Mouse (Mus musculus): Measurements from ENCODE around the gene Metrn.

Metrn gene

DNA sequence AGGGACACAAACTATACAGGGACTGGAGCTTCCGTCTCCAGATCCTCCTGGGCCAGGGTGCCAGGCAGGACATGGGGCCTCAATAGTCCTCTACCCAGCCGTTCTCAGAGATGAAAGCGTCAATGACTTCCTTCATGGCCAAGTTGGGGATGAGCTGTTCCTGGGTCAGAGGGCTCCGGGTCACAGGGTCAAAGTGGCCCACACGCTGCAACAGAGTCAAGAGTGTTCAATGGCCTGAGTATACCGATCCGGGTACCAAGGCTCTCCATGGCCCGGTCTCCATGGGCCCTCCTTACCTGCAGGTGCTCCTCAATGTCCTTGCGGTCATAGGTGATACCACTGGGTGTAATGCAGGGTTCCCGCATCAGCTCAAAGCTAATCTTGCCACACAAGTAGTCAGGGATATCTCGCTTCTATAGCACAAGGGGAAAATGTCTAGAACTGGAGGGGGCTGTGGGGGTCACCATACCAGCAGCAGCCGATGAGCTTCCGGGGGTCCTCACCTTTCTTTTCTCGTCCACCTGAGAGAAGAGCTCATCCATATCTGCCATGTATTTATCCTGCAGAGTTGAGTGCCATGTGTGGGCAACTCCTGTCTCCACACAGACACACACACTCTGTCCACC lies 34.0 kb upstream of the Metrn start:
- no peak for DNase-seq (ENCODE audit: low spot score)

GRCm38 (mm10) chr17:25830200-25830753 lies 33.3 kb upstream of the Metrn start:
- no peak for DNase-seq (ENCODE audit: low spot score)

- DNase-seq (ENCODE audit: low spot score), result no peak
Observed at GRCm38 (mm10) chr17:25829558-25830017, 32.7 kb upstream of the Metrn start.

DNA sequence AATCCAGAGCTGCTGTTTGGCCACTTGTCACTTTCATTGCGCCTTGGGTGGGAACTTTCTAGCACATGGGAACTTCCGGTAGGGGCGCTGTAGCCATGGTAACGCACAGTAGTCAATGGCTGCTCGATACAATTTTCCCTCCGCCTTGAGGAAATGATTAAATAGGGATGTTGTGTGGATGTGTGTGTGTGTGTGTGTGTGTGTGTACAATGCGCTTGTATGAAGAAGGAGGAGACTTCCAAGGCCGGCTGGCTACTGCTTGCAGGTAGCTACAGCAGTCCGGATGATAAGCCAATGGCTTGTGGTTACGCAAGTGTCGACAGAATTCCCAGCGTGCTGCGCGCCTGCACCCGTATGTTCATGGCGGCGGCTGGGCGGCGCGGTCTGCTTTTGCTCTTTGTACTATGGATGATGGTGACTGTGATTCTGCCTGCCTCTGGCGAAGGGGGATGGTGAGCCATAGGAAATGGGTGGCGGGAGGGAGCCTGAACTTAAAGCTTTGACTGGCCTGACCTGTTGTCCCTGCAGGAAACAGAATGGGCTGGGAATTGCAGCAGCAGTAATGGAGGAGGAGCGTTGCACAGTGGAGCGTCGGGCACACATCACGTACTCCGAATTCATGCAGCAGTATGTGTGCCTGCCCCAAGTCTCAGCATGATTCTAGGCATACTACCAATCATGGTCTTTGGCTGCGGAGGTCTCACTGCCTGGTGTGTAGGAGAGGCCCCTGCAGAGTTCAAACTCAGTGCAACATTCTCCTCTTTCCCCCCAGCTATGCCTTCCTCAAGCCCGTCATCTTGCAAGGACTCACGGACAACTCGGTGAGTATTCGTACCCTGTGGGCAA lies 32.0 kb upstream of the Metrn start, which contains the start of gene Jmjd8:
TSS of gene Jmjd8 (plus strand) at position 156 of the 846 bp plus-strand sequence.
- no peak for DNase-seq (ENCODE audit: low spot score)

GRCm38 (mm10) chr17:25828223-25828594 lies 31.3 kb upstream of the Metrn start:
- DNase-seq (ENCODE audit: low spot score), result no peak

- DNase-seq (ENCODE audit: low spot score), result no peak
Observed at GRCm38 (mm10) chr17:25827546-25828222, 30.7 kb upstream of the Metrn start.

- DNase-seq (ENCODE audit: low spot score), result no peak
Observed at GRCm38 (mm10) chr17:25827011-25827410, 30.1 kb upstream of the Metrn start.

DNA sequence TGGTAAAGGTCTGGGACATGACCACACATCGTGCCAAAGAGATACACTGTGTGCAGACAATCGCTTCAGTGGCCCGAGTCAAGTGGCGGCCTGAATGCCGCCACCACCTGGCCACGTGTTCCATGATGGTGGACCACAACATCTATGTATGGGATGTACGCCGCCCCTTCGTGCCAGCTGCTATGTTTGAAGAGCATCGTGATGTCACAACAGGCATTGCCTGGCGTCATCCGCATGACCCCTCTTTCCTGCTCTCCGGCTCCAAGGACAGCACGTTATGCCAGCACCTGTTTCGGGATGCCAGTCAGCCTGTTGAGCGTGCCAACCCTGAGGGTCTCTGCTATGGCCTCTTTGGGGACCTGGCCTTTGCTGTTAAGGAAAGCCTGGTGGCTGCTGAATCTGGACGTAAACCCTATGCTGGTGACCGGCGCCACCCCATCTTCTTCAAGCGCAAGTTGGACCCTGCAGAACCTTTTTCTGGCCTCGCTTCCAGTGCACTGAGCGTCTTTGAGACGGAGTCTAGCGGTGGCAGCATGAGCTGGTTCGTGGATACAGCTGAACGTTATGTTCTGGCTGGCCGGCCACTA lies 29.1 kb upstream of the Metrn start:
- no peak for DNase-seq (ENCODE audit: low spot score)

DNA sequence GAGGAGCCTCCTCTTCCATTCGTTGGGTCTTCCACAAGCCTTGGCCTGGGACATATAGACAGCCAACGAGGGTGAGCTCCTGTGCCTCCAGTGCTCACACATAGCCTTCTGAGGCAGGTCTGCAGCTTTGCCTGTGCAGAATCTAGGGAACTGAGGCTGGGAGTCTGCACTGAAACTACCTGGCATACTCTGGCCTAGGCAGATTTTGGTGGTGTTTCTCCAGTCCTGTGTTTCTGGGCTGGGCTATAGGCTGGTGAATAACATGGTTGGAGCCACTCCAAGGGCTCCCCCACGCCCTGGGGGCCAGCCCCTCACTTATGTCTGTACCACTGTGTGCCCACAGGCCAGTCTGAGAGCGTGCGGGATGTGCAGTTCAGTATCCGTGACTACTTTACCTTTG lies 28.4 kb upstream of the Metrn start:
- DNase-seq (ENCODE audit: low spot score), result no peak

GRCm38 (mm10) chr17:25824362-25825142 lies 27.6 kb upstream of the Metrn start:
- DNase-seq (ENCODE audit: low spot score), result no peak

GRCm38 (mm10) chr17:25823452-25823851 lies 26.5 kb upstream of the Metrn start, which contains the start of gene Wdr24:
Gene Wdr24, plus strand, starts transcription at chr17:25823627.
- DNase-seq (ENCODE audit: low spot score), result peak; percentile 81

GRCm38 (mm10) chr17:25818851-25819780 lies 22.2 kb upstream of the Metrn start:
- no peak for DNase-seq (ENCODE audit: low spot score)

GRCm38 (mm10) chr17:25817662-25818061 lies 20.7 kb upstream of the Metrn start:
- DNase-seq (ENCODE audit: low spot score), result no peak

- peak; percentile 79 for DNase-seq (ENCODE audit: low spot score)
Observed at GRCm38 (mm10) chr17:25813471-25813870, 16.5 kb upstream of the Metrn start.

- no peak for DNase-seq (ENCODE audit: low spot score)
Observed at GRCm38 (mm10) chr17:25810890-25811289, 14.0 kb upstream of the Metrn start.

GRCm38 (mm10) chr17:25809606-25810340 lies 12.8 kb upstream of the Metrn start:
- DNase-seq (ENCODE audit: low spot score), result no peak

GRCm38 (mm10) chr17:25808789-25809605 lies 12.1 kb upstream of the Metrn start, which contains the start of gene Fbxl16:
Gene Fbxl16, plus strand, starts transcription at chr17:25809085.
- peak; percentile 85 for DNase-seq (ENCODE audit: low spot score)

DNA sequence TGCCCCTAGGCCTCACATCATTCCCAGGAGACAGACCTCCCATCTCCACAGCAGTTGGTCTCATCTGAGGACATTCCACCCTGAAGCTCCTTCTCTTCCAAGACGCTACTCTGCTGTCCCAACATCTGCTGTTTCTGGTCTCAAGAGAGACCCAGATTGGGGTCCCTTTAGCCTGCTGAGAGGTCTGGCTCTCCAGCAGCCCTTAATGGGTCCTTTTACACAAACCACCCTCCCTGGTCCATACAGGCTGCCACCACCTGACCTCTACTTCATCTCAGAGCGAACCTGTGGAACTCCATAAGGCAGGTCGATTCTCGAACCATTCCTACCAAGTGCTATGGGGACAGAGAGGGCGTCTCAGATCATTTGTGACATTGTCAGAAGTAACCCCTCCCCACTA lies 11.1 kb upstream of the Metrn start:
- no peak for DNase-seq (ENCODE audit: low spot score)

Measured in left cerebral cortex, adult 11 months (tissue).